Mouse (Mus musculus) heart, adult 2 months (tissue): ENCODE measurements around the gene Rps6kb2.

Experiments used
- CTCF ChIP-seq: fragments of 200-600 bp; IDR thresholded peaks from 2 replicates; pipeline ENCODE4 v1.8.1; 2022; ENCODE audit warnings: antibody characterized with exemption, mild to moderate bottlenecking, moderate library complexity
- POLR2A ChIP-seq: fragments of 200-500 bp; IDR thresholded peaks from 2 replicates; pipeline ENCODE4 v1.6.1; 2011; ENCODE audit warnings: mild to moderate bottlenecking, low read depth, low read length, control low read depth; ENCODE audit not compliant: insufficient read depth

DNA sequence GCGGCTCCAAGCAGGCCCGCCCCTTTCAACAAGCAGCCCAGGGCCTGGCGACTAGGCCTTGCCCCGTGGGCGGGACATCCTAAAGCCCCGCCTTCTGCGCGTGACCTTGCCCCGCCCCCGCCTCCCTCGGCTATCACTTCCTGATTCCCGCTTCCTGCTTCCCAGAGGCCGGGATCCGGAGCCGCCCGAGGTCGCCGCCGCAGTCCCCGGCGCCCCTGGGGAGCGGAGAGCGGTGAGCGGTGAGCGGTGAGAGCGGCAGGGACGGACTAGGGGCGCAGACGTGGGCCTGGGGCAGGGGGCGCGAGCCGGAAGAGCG is 14.7 kb downstream of the Rps6kb2 start, which contains the start of gene Coro1b:
- no peak for TF ChIP-seq CTCF
- TF ChIP-seq POLR2A = peak; percentile 82; the same call in 1 of the 2 replicates
